Mouse (Mus musculus) hindbrain, embryonic 14.5 days (tissue): ENCODE measurements around the gene Fam243. TPM values are rescaled to one million over a fixed set of nuclear protein-coding genes. Genes with fewer than 3 reads are reported as not detected.

Experiments
- ATAC-seq: fragments of 200-750 bp; cut with Nextera tagmentation; 2 replicates; pipeline ENCODE4 v1.8.0; 2017; ENCODE audit warnings: moderate number of reproducible peaks, mild to moderate bottlenecking, moderate TSS enrichment, moderate library complexity; ENCODE audit not compliant: low FRiP score
- DNase-seq: peaks from one replicate; pipeline ENCODE4 v3.0.0-alpha.2; 2015; ENCODE audit warnings: low spot score
- H3K27ac ChIP-seq: fragments of 300-500 bp; sonication (generic); 2 replicates; pipeline ENCODE4 v1.5.1; 2014; ENCODE audit warnings: mild to moderate bottlenecking, moderate library complexity
- H3K27me3 ChIP-seq: fragments of 300-500 bp; sonication (generic); 2 replicates; pipeline ENCODE4 v1.6.1; 2014; ENCODE audit warnings: mild to moderate bottlenecking, low read length, mixed read lengths; ENCODE audit not compliant: control insufficient read depth, insufficient read depth
- H3K36me3 ChIP-seq: fragments of 300-500 bp; sonication (generic); replicated peaks from 2 replicates; pipeline ENCODE4 v1.6.1; 2014; ENCODE audit not compliant: control insufficient read depth, insufficient read depth
- H3K4me1 ChIP-seq: fragments of 300-500 bp; sonication (generic); replicated peaks from 2 replicates; pipeline ENCODE4 v1.6.1; 2014; ENCODE audit warnings: antibody characterized with exemption, low read length, mixed read lengths; ENCODE audit not compliant: control insufficient read depth, insufficient read depth
- H3K4me2 ChIP-seq: fragments of 300-500 bp; sonication (generic); replicated peaks from 2 replicates; pipeline ENCODE4 v1.6.1; 2014; ENCODE audit warnings: mild to moderate bottlenecking, moderate library complexity
- H3K4me3 ChIP-seq: fragments of 300-500 bp; sonication (generic); replicated peaks from 2 replicates; pipeline ENCODE4 v1.5.1; 2014; ENCODE audit warnings: mild to moderate bottlenecking, low read length
- H3K9ac ChIP-seq: fragments of 300-500 bp; sonication (generic); 2 replicates; pipeline ENCODE4 v1.6.1; 2014
- H3K9me3 ChIP-seq: fragments of 300-500 bp; sonication (generic); 2 replicates; pipeline ENCODE4 v1.6.1; 2016; ENCODE audit warnings: low read length; ENCODE audit not compliant: control insufficient read depth
- WGBS: fragments of 180-500 bp; shearing (Covaris S2); extraction: QIAGEN DNeasy Blood & Tissue Kit; methylation state at CpG from one replicate; pipeline ENCODE4 v1.1.7; 2014; 5-methylcytosine and 5-hydroxymethylcytosine counted together
- polyA plus RNA-seq: library from polyadenylated mRNA; unstranded; fragments of >200 nt; fragmentation: Nextera tagmentation; extraction: Ambion mirVana; gene quantifications from 2 replicates; pipeline ENCODE4 v1.2.1, GENCODE M21; 2014

Gene Fam243
- polyA plus RNA-seq, 1 experiment from 2014 or later = 0.20 TPM

GRCm38 (mm10) chr16:92327911-92328310 lies 6.7 kb upstream of the Fam243 start:
- no peak overlapping the region for H3K27ac ChIP-seq
- H3K27me3 ChIP-seq = no peaks in the 10 kb centered on the region
- 0 out of 2 replicates have a peak, but pooled peaks cover 5% of the 10 kb centered on the region for H3K4me1 ChIP-seq
- no peaks in the 10 kb centered on the region for H3K9me3 ChIP-seq
- 91% methylated on average over 10 of the region's 10 CpGs for WGBS
- ATAC-seq (no peak), DNase-seq (no peak)
- no peak overlapping the region for H3K4me2 ChIP-seq
- H3K9ac ChIP-seq = no peak overlapping the region
- no peak overlapping the region for H3K4me3 ChIP-seq
- no peaks in the 10 kb centered on the region for H3K36me3 ChIP-seq

- no peaks in the 10 kb centered on the region for H3K9me3 ChIP-seq
- H3K4me1 ChIP-seq = 0 out of 2 replicates have a peak, but pooled peaks cover 5% of the 10 kb centered on the region
- ATAC-seq (no peak), DNase-seq (no peak)
- no peak overlapping the region for H3K4me3 ChIP-seq
- WGBS = 11% methylated on average over 1 of the region's 1 CpGs
- no peaks in the 10 kb centered on the region for H3K36me3 ChIP-seq
- H3K4me2 ChIP-seq = no peak overlapping the region
- no peak overlapping the region for H3K9ac ChIP-seq
- H3K27ac ChIP-seq = no peak overlapping the region; the same call in 1 of the 2 replicates
- H3K27me3 ChIP-seq = no peaks in the 10 kb centered on the region
These were observed 3.8 kb upstream of the Fam243 start for GRCm38 (mm10) chr16:92325062-92325406.

DNA sequence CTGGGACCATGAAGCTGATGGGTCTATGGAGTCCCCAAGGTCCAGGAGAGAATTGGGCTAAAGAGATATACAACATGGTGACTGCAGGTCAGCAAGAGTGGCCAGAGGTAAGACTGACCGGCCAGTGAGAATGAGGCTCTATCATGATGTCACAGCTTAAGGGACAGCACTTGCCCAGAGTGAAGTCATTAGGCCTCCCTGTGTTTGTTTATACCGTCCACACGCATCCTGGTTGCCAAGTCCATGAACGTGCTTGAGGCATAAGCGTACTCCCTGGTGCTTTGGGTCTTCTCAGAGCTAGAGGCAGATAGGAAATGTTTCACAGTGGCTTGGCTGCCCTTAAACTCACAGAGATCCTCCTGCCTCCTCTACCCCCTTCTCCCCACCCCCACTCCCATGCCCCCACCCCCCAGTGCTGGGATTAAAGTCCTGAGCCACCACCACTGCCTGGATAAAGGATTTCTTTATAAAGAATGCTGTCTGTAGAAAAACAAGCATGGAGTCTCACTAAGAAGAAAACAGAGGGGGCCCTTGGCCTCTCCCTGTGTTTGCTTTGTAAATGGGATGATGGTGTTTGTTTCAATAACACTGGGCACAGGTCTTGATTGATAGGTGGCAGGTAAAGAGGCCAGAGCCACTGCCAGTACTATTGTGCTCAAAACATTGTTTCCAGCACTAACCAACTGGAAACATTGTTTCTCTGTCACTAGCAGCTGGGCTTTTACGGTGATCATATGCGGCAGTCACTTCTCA lies 3.2 kb upstream of the Fam243 start:
- Histone ChIP-seq H3K27me3 (no peaks in the 10 kb centered on the region), H3K4me1 (0 out of 2 replicates have a peak, but pooled peaks cover 5% of the 10 kb centered on the region), H3K9ac (no peak overlapping the region), H3K36me3 (no peaks in the 10 kb centered on the region), H3K9me3 (no peaks in the 10 kb centered on the region), H3K4me3 (no peak overlapping the region), H3K27ac (no peak overlapping the region; the same call in 1 of the 2 replicates), H3K4me2 (no peak overlapping the region)
- DNase-seq = no peak
- 26% methylated on average over 7 of the region's 7 CpGs for WGBS
- no peak for ATAC-seq

GRCm38 (mm10) chr16:92320361-92320760 lies 880 bp downstream of the Fam243 start:
- WGBS = 89% methylated on average over 3 of the region's 3 CpGs
- Histone ChIP-seq H3K4me2 (no peak overlapping the region), H3K4me3 (no peak overlapping the region), H3K36me3 (no peaks in the 10 kb centered on the region), H3K27ac (no peak overlapping the region), H3K4me1 (0 out of 2 replicates have a peak, but pooled peaks cover 5% of the 10 kb centered on the region), H3K9ac (no peak overlapping the region), H3K27me3 (no peaks in the 10 kb centered on the region), H3K9me3 (no peaks in the 10 kb centered on the region)
- ATAC-seq (no peak), DNase-seq (no peak)

DNA sequence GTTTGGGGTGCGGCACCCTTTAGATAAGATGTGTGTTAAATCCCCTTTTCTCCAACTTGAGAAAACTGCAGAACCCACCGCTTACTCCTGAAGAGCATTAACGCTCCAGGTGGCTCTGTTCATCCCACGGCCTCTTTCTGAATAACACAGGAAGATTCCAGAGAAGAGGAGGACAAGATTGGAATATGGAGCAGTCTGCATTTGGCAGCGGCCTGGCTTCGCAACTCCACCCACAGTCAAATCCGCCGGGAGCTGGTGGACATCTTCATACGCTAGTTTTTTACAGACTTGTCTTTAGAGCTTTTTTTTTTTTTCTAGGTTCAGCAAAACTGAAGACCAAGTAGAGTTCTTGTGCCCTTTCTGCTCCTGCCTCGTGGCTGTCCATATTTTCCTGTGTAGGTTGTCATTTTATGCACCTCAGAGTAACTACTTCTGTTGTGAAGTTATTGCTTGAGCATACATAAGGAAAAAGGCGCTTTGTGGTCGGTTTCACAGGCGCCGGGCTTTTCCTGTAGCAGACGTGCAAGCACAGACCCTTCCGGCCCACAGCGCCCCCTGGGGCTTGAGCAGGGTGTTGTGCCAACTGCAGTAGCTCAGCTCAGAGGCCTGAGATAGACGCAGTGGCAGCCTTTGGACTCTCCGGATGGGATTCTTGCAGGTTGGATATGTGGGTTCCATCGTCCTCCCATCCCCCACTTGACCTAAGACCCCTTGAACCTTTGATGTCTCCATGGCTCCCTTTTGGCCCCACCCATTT lies 1.7 kb downstream of the Fam243 start:
- DNase-seq (no peak), ATAC-seq (no peak)
- H3K27me3 ChIP-seq = no peaks in the 10 kb centered on the region
- no peaks in the 10 kb centered on the region for H3K36me3 ChIP-seq
- no peak overlapping the region for H3K27ac ChIP-seq
- 69% methylated on average over 20 of the region's 20 CpGs for WGBS
- H3K4me1 ChIP-seq = no peaks in the 10 kb centered on the region
- H3K4me2 ChIP-seq = no peak overlapping the region
- no peak overlapping the region for H3K4me3 ChIP-seq
- H3K9ac ChIP-seq = no peak overlapping the region
- H3K9me3 ChIP-seq = no peaks in the 10 kb centered on the region

DNA sequence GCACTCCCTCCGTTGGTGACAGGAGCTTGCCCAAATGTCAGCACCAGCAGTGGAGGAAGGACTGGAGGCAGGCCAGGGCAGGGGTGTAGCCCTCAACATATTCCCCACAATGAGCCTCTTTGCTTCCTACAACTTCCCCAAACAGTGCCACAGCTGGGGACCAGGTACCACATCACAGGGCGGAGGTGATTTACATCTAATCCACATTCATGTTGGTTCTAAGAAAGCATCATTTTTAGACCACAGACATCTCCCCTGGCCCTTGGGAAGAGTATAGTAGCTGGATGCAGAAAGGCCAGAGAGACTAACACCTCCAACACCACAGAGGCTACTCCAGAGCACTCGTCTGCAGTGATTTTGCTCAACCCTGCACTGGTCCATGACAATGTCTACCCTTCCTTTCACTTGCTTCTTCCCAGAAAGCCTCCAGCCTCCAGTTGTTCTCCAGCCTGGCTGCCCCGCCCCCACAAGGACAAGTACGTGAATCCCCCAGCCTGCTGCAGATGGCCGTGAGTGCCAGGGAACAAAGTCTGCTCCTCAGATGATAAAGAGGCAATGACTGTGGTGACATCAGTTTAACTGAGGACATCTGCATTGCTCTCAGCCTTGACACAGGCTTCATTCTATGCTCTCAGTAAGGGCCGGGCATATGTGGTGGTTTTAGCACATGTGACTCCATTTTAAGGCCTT lies 5.0 kb downstream of the Fam243 start:
- DNase-seq = no peak
- no peak for ATAC-seq
- no peak overlapping the region for H3K9ac ChIP-seq

GRCm38 (mm10) chr16:92313953-92314741 lies 7.1 kb downstream of the Fam243 start:
- H3K9me3 ChIP-seq = no peaks in the 10 kb centered on the region
- H3K4me1 ChIP-seq = no peaks in the 10 kb centered on the region
- peak; percentile 77 for ATAC-seq
- H3K9ac ChIP-seq = no peak overlapping the region
- no peaks in the 10 kb centered on the region for H3K27me3 ChIP-seq
- H3K4me2 ChIP-seq = no peak overlapping the region
- no peak overlapping the region for H3K27ac ChIP-seq
- WGBS = 48% methylated on average over 13 of the region's 13 CpGs
- H3K36me3 ChIP-seq = peaks cover 31% of the 10 kb centered on the region
- peak; percentile 76 for DNase-seq
- no peak overlapping the region for H3K4me3 ChIP-seq

More for the DNA sequence above, 5.0 kb downstream of the Fam243 start:
- peaks cover 21% of the 10 kb centered on the region for H3K36me3 ChIP-seq
- H3K9me3 ChIP-seq = no peaks in the 10 kb centered on the region
- no peak overlapping the region for H3K4me2 ChIP-seq
- no peaks in the 10 kb centered on the region for H3K4me1 ChIP-seq
- no peak overlapping the region for H3K27ac ChIP-seq
- WGBS = 74% methylated on average over 7 of the region's 7 CpGs
- no peak overlapping the region for H3K4me3 ChIP-seq
- H3K27me3 ChIP-seq = no peaks in the 10 kb centered on the region

DNA sequence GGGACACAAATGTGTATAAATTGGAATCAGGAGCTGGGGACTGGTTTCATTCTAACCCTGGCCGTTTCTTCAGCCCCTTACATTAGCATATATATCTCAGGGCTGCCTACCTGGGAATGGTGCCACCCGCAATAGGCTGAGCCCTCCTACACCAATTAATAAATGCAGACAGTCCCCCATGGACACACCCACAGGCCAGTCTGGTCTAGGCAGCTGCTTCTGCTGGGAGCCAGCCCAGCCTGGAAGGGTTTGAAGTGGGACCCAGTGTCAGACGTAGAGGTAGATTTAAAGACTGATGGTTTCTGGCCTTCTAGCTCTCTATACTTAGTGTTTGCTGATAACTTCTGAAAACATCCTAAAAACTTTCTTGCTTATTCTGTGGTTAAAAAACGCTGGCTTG lies 12.1 kb downstream of the Fam243 start:
- no peaks in the 10 kb centered on the region for H3K9me3 ChIP-seq
- H3K4me2 ChIP-seq = no peak overlapping the region
- peaks cover 66% of the 10 kb centered on the region for H3K36me3 ChIP-seq
- no peak overlapping the region for H3K4me3 ChIP-seq
- H3K27ac ChIP-seq = no peak overlapping the region
- no peaks in the 10 kb centered on the region for H3K4me1 ChIP-seq
- ATAC-seq (no peak), DNase-seq (no peak)
- no peak overlapping the region for H3K9ac ChIP-seq
- WGBS = 26% methylated on average over 4 of the region's 4 CpGs
- H3K27me3 ChIP-seq = no peaks in the 10 kb centered on the region
